Mouse (Mus musculus): ENCODE measurements around the gene Actg2. TPM values are rescaled to one million over a fixed set of nuclear protein-coding genes. Genes with fewer than 3 reads are reported as not detected.

Actg2 gene
- polyA plus RNA-seq, 1 experiment from 2014 or later, result 121 TPM

GRCm38 (mm10) chr6:83545778-83546177, 9.7 kb upstream of the Actg2 start:
- no peak overlapping the region for H3K27ac ChIP-seq (ENCODE audit: low read length)
- peaks cover 3% of the 10 kb centered on the region; the same call in 1 of the 2 replicates for H3K4me1 ChIP-seq (ENCODE audit: insufficient read depth, low read depth, low read length)
- no peak overlapping the region for H3K9ac ChIP-seq (replicated peaks; ENCODE audit: low read depth)
- ATAC-seq, result no peak
- no peak for TF ChIP-seq CTCF (IDR thresholded peaks at IDR 0.05)
- no peak for TF ChIP-seq EP300 (IDR thresholded peaks at IDR 0.05)
- H3K4me3 ChIP-seq (ENCODE audit: low read depth, low read length), result no peak overlapping the region
- WGBS, result 79% methylated on average over 3 of the region's 3 CpGs
- no peak overlapping the region for H3K4me2 ChIP-seq (replicated peaks; ENCODE audit: low read depth, low read length)
- peaks cover 6% of the 10 kb centered on the region; the same call in 1 of the 2 replicates for H3K36me3 ChIP-seq (ENCODE audit: insufficient read depth, low read length)
- no peaks in the 10 kb centered on the region for H3K9me3 ChIP-seq (ENCODE audit: low read length)
- no peak for DNase-seq (ENCODE audit: low spot score)
- H3K27me3 ChIP-seq (replicated peaks; ENCODE audit: insufficient read depth, low read length), result no peaks in the 10 kb centered on the region

GRCm38 (mm10) chr6:83541756-83542456, 5.8 kb upstream of the Actg2 start:
- H3K27me3 ChIP-seq (replicated peaks; ENCODE audit: insufficient read depth, low read length), result no peaks in the 10 kb centered on the region
- DNase-seq (ENCODE audit: low spot score) (peak; percentile 73), ATAC-seq (peak; percentile 71)
- H3K9ac ChIP-seq (replicated peaks; ENCODE audit: low read depth), result no peak overlapping the region
- peaks cover 3% of the 10 kb centered on the region; the same call in 1 of the 2 replicates for H3K4me1 ChIP-seq (ENCODE audit: insufficient read depth, low read depth, low read length)
- no peak overlapping the region for H3K4me3 ChIP-seq (ENCODE audit: low read depth, low read length)
- H3K27ac ChIP-seq (ENCODE audit: low read length), result 0 out of 2 replicates have a peak overlapping the region, but pooled peaks have one; percentile 26
- H3K9me3 ChIP-seq (ENCODE audit: low read length), result no peaks in the 10 kb centered on the region
- H3K36me3 ChIP-seq (ENCODE audit: insufficient read depth, low read length), result no peaks in the 10 kb centered on the region; the same call in 1 of the 2 replicates
- TF ChIP-seq EP300 (IDR thresholded peaks at IDR 0.05), result 0 out of 2 replicates have a peak, but pooled peaks have one; percentile 16
- no peak for TF ChIP-seq CTCF (IDR thresholded peaks at IDR 0.05)
- WGBS, result 61% methylated on average over 11 of the region's 11 CpGs
- no peak overlapping the region for H3K4me2 ChIP-seq (replicated peaks; ENCODE audit: low read depth, low read length)

- Histone ChIP-seq H3K9ac (replicated peaks; ENCODE audit: low read depth) (no peak overlapping the region), H3K4me3 (ENCODE audit: low read depth, low read length) (no peak overlapping the region), H3K36me3 (ENCODE audit: insufficient read depth, low read length) (no peaks in the 10 kb centered on the region), H3K27ac (ENCODE audit: low read length) (no peak overlapping the region), H3K9me3 (ENCODE audit: low read length) (no peaks in the 10 kb centered on the region), H3K27me3 (replicated peaks; ENCODE audit: insufficient read depth, low read length) (no peaks in the 10 kb centered on the region), H3K4me1 (ENCODE audit: insufficient read depth, low read depth, low read length) (peaks cover 3% of the 10 kb centered on the region; the same call in 1 of the 2 replicates), H3K4me2 (replicated peaks; ENCODE audit: low read depth, low read length) (no peak overlapping the region)
- peak; percentile 40; the same call in 1 of the 2 replicates for ATAC-seq
- WGBS, result 45% methylated on average over 4 of the region's 4 CpGs
- no peak for TF ChIP-seq CTCF (IDR thresholded peaks at IDR 0.05)
- no peak for TF ChIP-seq EP300 (IDR thresholded peaks at IDR 0.05)
- DNase-seq (ENCODE audit: low spot score), result peak; percentile 25
Observed at GRCm38 (mm10) chr6:83540017-83540416, 4.0 kb upstream of the Actg2 start.

- H3K27ac ChIP-seq (ENCODE audit: low read length), result 0 out of 2 replicates have a peak overlapping the region, but pooled peaks have one; percentile 1
- ATAC-seq (no peak; the same call in 1 of the 2 replicates), DNase-seq (ENCODE audit: low spot score) (peak; percentile 17)
- no peak overlapping the region for H3K4me2 ChIP-seq (replicated peaks; ENCODE audit: low read depth, low read length)
- peaks cover under 1% of the 10 kb centered on the region; the same call in 1 of the 2 replicates for H3K4me1 ChIP-seq (ENCODE audit: insufficient read depth, low read depth, low read length)
- no peak overlapping the region for H3K9ac ChIP-seq (replicated peaks; ENCODE audit: low read depth)
- 18% methylated on average over 6 of the region's 6 CpGs for WGBS
- no peaks in the 10 kb centered on the region for H3K36me3 ChIP-seq (ENCODE audit: insufficient read depth, low read length)
- no peaks in the 10 kb centered on the region for H3K27me3 ChIP-seq (replicated peaks; ENCODE audit: insufficient read depth, low read length)
- no peak for TF ChIP-seq EP300 (IDR thresholded peaks at IDR 0.05)
- no peak for TF ChIP-seq CTCF (IDR thresholded peaks at IDR 0.05)
- H3K9me3 ChIP-seq (ENCODE audit: low read length), result no peaks in the 10 kb centered on the region
- H3K4me3 ChIP-seq (ENCODE audit: low read depth, low read length), result no peak overlapping the region
Observed at GRCm38 (mm10) chr6:83536795-83537059, 662 bp upstream of the Actg2 start.

GRCm38 (mm10) chr6:83532608-83533007, 3.5 kb downstream of the Actg2 start:
- no peaks in the 10 kb centered on the region for H3K4me1 ChIP-seq (ENCODE audit: insufficient read depth, low read depth, low read length)
- H3K9ac ChIP-seq (replicated peaks; ENCODE audit: low read depth), result no peak overlapping the region
- H3K4me2 ChIP-seq (replicated peaks; ENCODE audit: low read depth, low read length), result no peak overlapping the region
- ATAC-seq, result no peak
- H3K9me3 ChIP-seq (ENCODE audit: low read length), result no peaks in the 10 kb centered on the region
- H3K36me3 ChIP-seq (ENCODE audit: insufficient read depth, low read length), result no peaks in the 10 kb centered on the region
- H3K27ac ChIP-seq (ENCODE audit: low read length), result no peak overlapping the region
- no peaks in the 10 kb centered on the region for H3K27me3 ChIP-seq (replicated peaks; ENCODE audit: insufficient read depth, low read length)
- H3K4me3 ChIP-seq (ENCODE audit: low read depth, low read length), result no peak overlapping the region
- TF ChIP-seq CTCF (IDR thresholded peaks at IDR 0.05) (no peak), EP300 (IDR thresholded peaks at IDR 0.05) (no peak)
- 70% methylated on average over 2 of the region's 2 CpGs for WGBS
- DNase-seq (ENCODE audit: low spot score), result no peak

GRCm38 (mm10) chr6:83523194-83523593, 12.9 kb downstream of the Actg2 start:
- TF ChIP-seq CTCF (IDR thresholded peaks at IDR 0.05) (no peak), EP300 (IDR thresholded peaks at IDR 0.05) (no peak)
- WGBS, result 27% methylated on average over 6 of the region's 6 CpGs
- H3K9me3 ChIP-seq (ENCODE audit: low read length), result no peaks in the 10 kb centered on the region
- no peaks in the 10 kb centered on the region for H3K4me1 ChIP-seq (ENCODE audit: insufficient read depth, low read depth, low read length)
- H3K27me3 ChIP-seq (replicated peaks; ENCODE audit: insufficient read depth, low read length), result no peaks in the 10 kb centered on the region
- no peak overlapping the region for H3K9ac ChIP-seq (replicated peaks; ENCODE audit: low read depth)
- no peaks in the 10 kb centered on the region for H3K36me3 ChIP-seq (ENCODE audit: insufficient read depth, low read length)
- DNase-seq (ENCODE audit: low spot score), result no peak
- ATAC-seq, result no peak
- H3K4me2 ChIP-seq (replicated peaks; ENCODE audit: low read depth, low read length), result no peak overlapping the region
- no peak overlapping the region for H3K27ac ChIP-seq (ENCODE audit: low read length)
- no peak overlapping the region for H3K4me3 ChIP-seq (ENCODE audit: low read depth, low read length)
